Mouse (Mus musculus) lung, postnatal 0 days (tissue): ENCODE measurements around the gene Gpatch1. TPM values are rescaled to one million over a fixed set of nuclear protein-coding genes. Genes with fewer than 3 reads are reported as not detected.
"Not testable (repeated sequence)": the region's sequence is repeated elsewhere in the genome, so short reads cannot be mapped to it uniquely, and the experiment has no call there.

Experiments
- ATAC-seq: fragments of 200-750 bp; cut with Nextera tagmentation; 2 replicates; pipeline ENCODE4 v1.8.0; 2017; ENCODE audit warnings: moderate library complexity
- DNase-seq: peaks from one replicate; pipeline ENCODE4 v3.0.0-alpha.2; 2016; ENCODE audit warnings: low spot score
- H3K27ac ChIP-seq: fragments of 300-500 bp; sonication (generic); 2 replicates; pipeline ENCODE4 v1.5.1; 2014; ENCODE audit warnings: antibody characterized with exemption, mild to moderate bottlenecking, low read length, mixed read lengths
- H3K27me3 ChIP-seq: fragments of 300-500 bp; sonication (generic); replicated peaks from 2 replicates; pipeline ENCODE4 v1.6.1; 2014; ENCODE audit warnings: low read length, mixed read lengths; ENCODE audit not compliant: insufficient read depth
- H3K36me3 ChIP-seq: fragments of 300-500 bp; sonication (generic); 2 replicates; pipeline ENCODE4 v1.6.1; 2014; ENCODE audit warnings: low read length, mixed read lengths; ENCODE audit not compliant: insufficient read depth
- H3K4me1 ChIP-seq: fragments of 300-500 bp; sonication (generic); 2 replicates; pipeline ENCODE4 v1.6.1; 2014; ENCODE audit warnings: antibody characterized with exemption, low read depth, low read length, mixed read lengths; ENCODE audit not compliant: insufficient read depth
- H3K4me2 ChIP-seq: fragments of 300-500 bp; sonication (generic); replicated peaks from 2 replicates; pipeline ENCODE4 v1.6.1; 2014; ENCODE audit warnings: low read depth, mild to moderate bottlenecking, low read length, moderate library complexity, mixed read lengths
- H3K4me3 ChIP-seq: fragments of 300-500 bp; sonication (generic); 2 replicates; pipeline ENCODE4 v1.5.1; 2014; ENCODE audit warnings: low read depth, low read length
- H3K9ac ChIP-seq: fragments of 300-500 bp; sonication (generic); replicated peaks from 2 replicates; pipeline ENCODE4 v1.6.1; 2014; ENCODE audit warnings: low read depth, mild to moderate bottlenecking
- H3K9me3 ChIP-seq: fragments of 300-500 bp; sonication (generic); 2 replicates; pipeline ENCODE4 v1.6.1; 2016; ENCODE audit warnings: low read length, mixed read lengths
- CTCF ChIP-seq: IDR thresholded peaks from 2 replicates; pipeline ENCODE4 v1.5.1; 2016; ENCODE audit warnings: antibody characterized with exemption, mild to moderate bottlenecking
- EP300 ChIP-seq: IDR thresholded peaks from 2 replicates; pipeline ENCODE4 v1.6.1; 2016; ENCODE audit warnings: antibody characterized with exemption, mild to moderate bottlenecking, control low read depth
- WGBS: fragments of 180-500 bp; shearing (Covaris S2); extraction: QIAGEN DNeasy Blood & Tissue Kit; methylation state at CpG from one replicate; pipeline ENCODE4 v1.1.7; 2014; 5-methylcytosine and 5-hydroxymethylcytosine counted together
- polyA plus RNA-seq: library from polyadenylated mRNA; unstranded; fragments of >200 nt; fragmentation: Nextera tagmentation; extraction: Ambion mirVana; gene quantifications from 2 replicates; pipeline ENCODE4 v1.2.1, GENCODE M21; 2015

Gene Gpatch1
- polyA plus RNA-seq, 1 experiment from 2014 or later, result 13.6 TPM

GRCm38 (mm10) chr7:35333231-35333651, 15.0 kb upstream of the Gpatch1 start:
- no peak overlapping the region for H3K9ac ChIP-seq
- WGBS, result under 1% methylated on average over 19 of the region's 19 CpGs
- H3K4me2 ChIP-seq, result peak overlapping the region; percentile 100
- 0 out of 2 replicates have a peak, but pooled peaks cover 6% of the 10 kb centered on the region for H3K4me1 ChIP-seq
- peak; percentile 18; the same call in 1 of the 2 replicates for TF ChIP-seq CTCF
- TF ChIP-seq EP300, result no peak
- peak; percentile 43 for DNase-seq
- H3K36me3 ChIP-seq, result no peaks in the 10 kb centered on the region
- H3K9me3 ChIP-seq, result no peaks in the 10 kb centered on the region
- peak; percentile 6 for ATAC-seq
- H3K27me3 ChIP-seq, result 0 out of 2 replicates have a peak, but pooled peaks cover 3% of the 10 kb centered on the region
- peak overlapping the region; percentile 22 for H3K27ac ChIP-seq
- peak overlapping the region; percentile 68 for H3K4me3 ChIP-seq

DNA sequence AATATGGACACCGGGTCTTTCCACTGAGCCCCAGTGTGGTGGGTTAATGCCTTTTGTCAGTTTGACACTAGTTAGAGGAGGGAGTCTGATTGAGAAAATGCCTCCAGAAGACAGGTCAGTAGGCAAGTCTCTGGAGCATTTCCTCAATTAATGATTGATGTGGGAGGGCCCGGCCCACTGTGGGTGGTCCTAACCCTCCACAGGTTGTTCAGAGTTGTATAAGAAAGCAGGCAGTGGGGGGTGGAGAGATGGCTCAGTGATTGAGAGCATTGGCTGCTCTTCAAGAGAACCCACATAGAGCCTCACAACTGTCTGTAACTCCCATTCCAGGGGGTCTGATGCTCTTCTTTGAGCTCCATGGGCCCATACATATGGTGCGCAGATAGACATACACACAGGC, 13.3 kb upstream of the Gpatch1 start:
- H3K4me3 ChIP-seq, result no peak overlapping the region
- ATAC-seq, result no peak
- TF ChIP-seq CTCF (no peak), EP300 (no peak)
- H3K36me3 ChIP-seq, result no peaks in the 10 kb centered on the region
- 0 out of 2 replicates have a peak, but pooled peaks cover 3% of the 10 kb centered on the region for H3K27me3 ChIP-seq
- H3K9me3 ChIP-seq, result no peaks in the 10 kb centered on the region
- H3K4me1 ChIP-seq, result 0 out of 2 replicates have a peak, but pooled peaks cover 6% of the 10 kb centered on the region
- H3K27ac ChIP-seq, result no peak overlapping the region
- no peak overlapping the region for H3K4me2 ChIP-seq
- WGBS, result 62% methylated on average over 3 of the region's 3 CpGs
- no peak for DNase-seq
- no peak overlapping the region for H3K9ac ChIP-seq

DNA sequence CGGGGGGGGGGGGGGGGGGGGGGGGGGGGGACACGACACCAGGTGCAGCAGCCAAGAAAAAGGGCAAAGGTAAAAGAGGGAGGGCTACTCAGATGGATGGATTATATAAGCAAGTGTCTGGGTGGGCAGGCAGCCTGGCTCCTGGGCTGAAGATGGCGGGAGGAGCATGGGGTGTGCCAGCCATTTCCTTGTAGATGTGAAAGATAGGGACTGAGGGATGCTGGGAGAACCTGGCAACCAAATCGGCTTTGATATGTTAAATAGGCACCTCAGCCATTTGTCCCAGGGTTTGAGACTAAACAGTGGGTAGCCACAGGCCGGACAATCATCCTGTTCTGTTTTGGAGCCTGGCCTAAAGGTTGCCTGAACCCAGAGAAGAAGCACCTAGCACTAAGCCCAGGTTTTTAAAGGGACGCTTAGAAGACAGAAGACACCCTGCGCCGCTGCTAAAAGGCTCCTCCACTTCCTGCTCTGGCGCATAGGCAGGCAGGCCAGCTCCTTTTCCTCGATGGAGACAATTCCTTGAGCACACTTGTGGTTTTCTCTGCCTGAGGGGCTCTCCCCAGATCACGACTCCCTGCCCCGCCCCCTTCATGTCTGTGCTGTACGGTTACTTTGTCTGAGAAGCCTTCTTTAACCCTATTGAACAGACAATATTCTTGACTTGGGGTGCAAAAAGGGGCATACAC, 4.6 kb upstream of the Gpatch1 start:
- no peak for ATAC-seq
- TF ChIP-seq EP300 (no peak), CTCF (no peak)

GRCm38 (mm10) chr7:35322161-35322560, 3.9 kb upstream of the Gpatch1 start:
- Histone ChIP-seq H3K27ac (no peak overlapping the region), H3K4me2 (no peak overlapping the region), H3K9ac (no peak overlapping the region), H3K4me1 (peaks cover 6% of the 10 kb centered on the region; the same call in 1 of the 2 replicates), H3K36me3 (no peaks in the 10 kb centered on the region), H3K4me3 (no peak overlapping the region), H3K9me3 (no peaks in the 10 kb centered on the region), H3K27me3 (no peaks in the 10 kb centered on the region)
- DNase-seq (no peak), ATAC-seq (no peak)
- TF ChIP-seq EP300 (no peak), CTCF (no peak)
- 50% methylated on average over 3 of the region's 3 CpGs for WGBS

More for the DNA sequence above, 4.6 kb upstream of the Gpatch1 start:
- 11% methylated on average over 11 of the region's 13 CpGs for WGBS
- DNase-seq, result no peak
- no peak overlapping the region for H3K9ac ChIP-seq
- no peaks in the 10 kb centered on the region for H3K9me3 ChIP-seq
- no peak overlapping the region for H3K4me2 ChIP-seq
- no peaks in the 10 kb centered on the region for H3K36me3 ChIP-seq
- H3K27ac ChIP-seq, result no peak overlapping the region
- no peaks in the 10 kb centered on the region for H3K4me1 ChIP-seq
- H3K27me3 ChIP-seq, result no peaks in the 10 kb centered on the region
- H3K4me3 ChIP-seq, result no peak overlapping the region

- TF ChIP-seq CTCF (no peak), EP300 (no peak)
These were observed 1.5 kb upstream of the Gpatch1 start for GRCm38 (mm10) chr7:35319755-35320154.

DNA sequence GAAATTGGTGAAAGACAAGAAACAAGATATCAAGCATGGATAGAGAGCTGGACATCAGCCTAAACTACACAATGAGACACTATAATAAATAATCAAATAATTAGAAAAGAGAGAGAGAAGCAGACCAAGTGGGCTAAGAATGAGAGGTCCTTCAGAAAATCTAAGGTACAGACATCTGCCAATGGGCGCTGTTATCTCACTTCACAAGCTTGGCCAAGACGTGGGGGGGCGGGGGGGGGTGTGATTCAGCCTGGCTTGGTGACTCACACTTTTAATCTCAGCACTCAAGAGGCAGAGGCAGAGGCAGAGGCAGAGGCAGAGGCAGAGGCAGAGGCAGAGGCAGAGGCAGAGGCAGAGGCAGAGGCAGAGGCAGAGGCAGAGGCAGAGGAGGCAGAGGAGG, 981 bp upstream of the Gpatch1 start:
- H3K9ac ChIP-seq, H3K36me3 ChIP-seq, H3K27me3 ChIP-seq, H3K4me3 ChIP-seq, H3K9me3 ChIP-seq, H3K4me1 ChIP-seq, H3K27ac ChIP-seq, H3K4me2 ChIP-seq, ATAC-seq: not testable (repeated sequence)
- 43% methylated on average over 3 of the region's 3 CpGs for WGBS
- peak; percentile 9 for DNase-seq

More at GRCm38 (mm10) chr7:35319755-35320154, 1.5 kb upstream of the Gpatch1 start:
- H3K9ac ChIP-seq, result no peak overlapping the region
- H3K4me1 ChIP-seq, result peaks cover 8% of the 10 kb centered on the region; the same call in 1 of the 2 replicates
- no peaks in the 10 kb centered on the region for H3K36me3 ChIP-seq
- DNase-seq, result no peak
- H3K27ac ChIP-seq, result no peak overlapping the region
- H3K9me3 ChIP-seq, result no peaks in the 10 kb centered on the region
- no peak for ATAC-seq
- H3K4me2 ChIP-seq, result no peak overlapping the region
- no peak overlapping the region for H3K4me3 ChIP-seq
- H3K27me3 ChIP-seq, result no peaks in the 10 kb centered on the region
- 75% methylated on average over 4 of the region's 4 CpGs for WGBS
